Mouse (Mus musculus) bone marrow, adult 2 months (tissue): ENCODE measurements at regions not wholly inside any gene's neighbourhood (a gene's known extent, or its start where the extent isn't known, plus 50 kb on each side); places are given as distances from the start of the nearest gene placed in this dataset.

ENCODE experiments used
- CTCF ChIP-seq: fragments of 200-500 bp; IDR thresholded peaks from 2 replicates; pipeline ENCODE4 v1.5.1; 2011; ENCODE audit warnings: low read length, control low read depth; ENCODE audit not compliant: control insufficient read depth, insufficient read depth
- POLR2A ChIP-seq: fragments of 200-500 bp; IDR thresholded peaks from 2 replicates; pipeline ENCODE4 v1.6.1; 2011; ENCODE audit warnings: low read depth, mild to moderate bottlenecking, control low read depth, low read length, borderline replicate concordance; ENCODE audit not compliant: control insufficient read depth

- TF ChIP-seq CTCF: no peak
- no peak for TF ChIP-seq POLR2A
Observed at GRCm38 (mm10) chr1:73083396-73083795, 67.7 kb upstream of the Tnp1 start.
